Mouse (Mus musculus) ES-CJ7 (cell line): ENCODE measurements around the gene Olfr1199.
A peak's percentile ranks its signal among the peaks of the same experiment; 100 is the strongest.

ENCODE experiments used
- DNase-seq: peaks from one replicate; pipeline ENCODE4 v3.0.0; 2011; ENCODE audit warnings: low read depth, low spot score

Olfr1199 gene

DNA sequence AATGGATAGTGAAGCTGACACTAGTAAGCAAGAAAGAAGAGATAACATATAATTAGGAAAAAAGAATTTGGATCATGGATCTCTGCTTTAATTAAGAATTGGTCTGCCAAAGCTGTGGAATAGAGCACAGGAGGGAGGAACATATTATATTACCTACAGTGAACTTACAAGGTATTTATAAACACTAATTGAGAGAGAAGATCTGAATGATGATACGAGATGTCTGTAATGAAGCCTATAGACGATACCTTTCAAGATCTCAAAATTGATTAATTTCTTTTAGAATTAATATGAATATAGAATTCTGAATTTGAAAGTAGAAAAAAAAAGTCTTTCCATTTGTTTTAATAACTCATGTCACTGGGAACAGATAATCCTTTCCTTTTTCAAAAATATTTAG, at the start of gene Olfr1199:
Gene Olfr1199, minus strand, starts transcription at position 101 of the 400 bp plus-strand sequence.
- DNase-seq, result no peak

DNA sequence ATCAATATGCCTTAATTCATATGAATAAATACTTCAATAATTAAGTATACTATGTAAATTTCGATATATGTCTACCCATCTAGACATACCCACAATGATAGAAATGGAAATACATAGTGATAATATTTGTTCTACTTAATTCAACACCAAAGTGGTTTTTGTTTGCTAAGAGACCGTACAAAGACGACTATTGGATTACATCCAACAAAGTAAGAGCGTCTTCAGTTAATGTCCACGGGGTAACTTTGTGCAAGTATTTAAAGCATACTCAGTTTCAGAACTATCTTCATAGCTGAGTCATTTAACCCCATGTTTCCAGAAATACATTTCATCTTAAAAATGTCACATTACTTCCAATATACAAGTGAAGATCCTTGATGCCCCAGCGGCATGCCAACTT, 32.5 kb upstream of the Olfr1199 start, which contains the start of gene Olfr1201:
Gene Olfr1201, plus strand, starts transcription at position 301 of the 400 bp plus-strand sequence.
- no peak for DNase-seq

DNA sequence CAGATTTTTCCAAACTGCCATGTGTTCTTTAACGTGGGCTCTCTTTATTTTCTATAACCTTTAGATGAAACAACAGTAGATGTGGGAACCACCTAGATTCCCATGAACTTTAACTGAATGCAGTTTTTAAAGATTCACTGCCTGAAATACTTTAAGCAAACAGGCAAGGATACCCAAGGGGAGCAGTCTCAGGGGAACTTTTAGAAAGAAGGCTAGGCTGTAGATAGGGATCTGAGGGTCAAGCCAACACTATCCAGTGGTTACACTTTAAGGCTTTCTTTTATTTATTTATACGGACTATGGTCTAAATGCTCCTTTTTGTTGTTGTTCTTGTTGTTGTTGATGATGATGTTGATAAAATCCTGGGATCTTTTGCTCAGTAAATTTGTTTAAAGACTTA, 10.1 kb upstream of the Olfr1199 start, which contains the start of gene Olfr1200:
Gene Olfr1200, minus strand, starts transcription at position 101 of the 400 bp plus-strand sequence.
- DNase-seq, result no peak

DNA sequence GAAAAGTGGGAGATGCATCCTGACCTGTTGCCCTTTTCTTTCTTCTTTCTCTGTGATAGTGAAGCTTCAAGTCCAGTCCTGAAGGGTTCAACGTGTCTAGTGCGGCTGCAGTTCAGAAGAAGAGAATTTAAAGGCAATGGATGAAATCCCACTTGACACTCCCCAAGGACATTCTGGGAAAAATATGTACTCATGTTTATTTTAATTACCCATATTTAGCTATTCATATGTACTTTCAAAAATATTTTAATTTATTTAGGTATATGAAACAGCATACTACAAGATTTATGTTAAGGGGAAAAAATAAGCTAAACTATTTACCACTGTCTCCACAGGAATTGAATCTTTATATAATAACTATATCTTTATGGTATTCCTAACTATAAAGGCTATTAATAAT, 9.0 kb downstream of the Olfr1199 start, which contains the start of gene Olfr1198:
Gene Olfr1198, minus strand, starts transcription at position 101 of the 400 bp plus-strand sequence.
- DNase-seq, result no peak

DNA sequence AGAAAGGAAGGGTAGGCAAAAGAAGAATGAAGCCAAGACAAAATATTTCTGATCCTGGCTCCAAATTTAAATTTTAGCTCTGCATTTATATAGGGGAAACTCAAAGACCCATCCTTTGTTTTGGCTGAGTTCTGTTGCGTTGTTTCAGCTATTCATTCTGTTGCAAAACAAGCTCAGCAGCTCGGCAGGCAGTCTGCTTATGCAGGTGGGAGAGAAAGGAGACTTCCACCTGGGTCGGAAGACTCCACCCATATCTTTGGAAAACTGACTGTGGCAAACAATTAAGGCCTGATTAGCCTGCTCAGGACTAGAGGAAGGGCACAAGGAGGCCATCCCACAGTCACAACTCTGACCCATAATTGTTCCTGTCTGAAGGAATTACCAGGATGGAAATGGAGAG, 16.9 kb downstream of the Olfr1199 start:
- DNase-seq, result peak; percentile 51

DNA sequence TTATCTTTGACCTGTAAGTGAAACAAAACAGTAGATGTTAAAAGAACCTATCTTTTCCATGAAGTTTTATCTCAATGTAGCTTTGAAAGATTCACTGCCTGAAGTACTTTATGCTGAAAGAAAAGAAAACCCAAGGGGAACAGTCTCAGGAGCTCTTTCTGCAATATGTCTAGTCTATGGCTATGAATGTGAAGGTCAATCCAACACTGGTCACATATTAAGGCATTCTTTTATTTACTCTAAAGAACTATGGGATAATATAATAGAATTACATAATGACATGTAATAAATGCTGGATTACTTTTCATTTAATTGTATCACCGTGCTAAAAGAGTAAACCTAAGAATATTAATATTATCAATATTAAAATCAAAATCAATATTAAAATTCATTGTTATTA, 28.0 kb downstream of the Olfr1199 start, which contains the start of gene Olfr1197:
Gene Olfr1197, minus strand, starts transcription at position 101 of the 400 bp plus-strand sequence.
- DNase-seq, result no peak

DNA sequence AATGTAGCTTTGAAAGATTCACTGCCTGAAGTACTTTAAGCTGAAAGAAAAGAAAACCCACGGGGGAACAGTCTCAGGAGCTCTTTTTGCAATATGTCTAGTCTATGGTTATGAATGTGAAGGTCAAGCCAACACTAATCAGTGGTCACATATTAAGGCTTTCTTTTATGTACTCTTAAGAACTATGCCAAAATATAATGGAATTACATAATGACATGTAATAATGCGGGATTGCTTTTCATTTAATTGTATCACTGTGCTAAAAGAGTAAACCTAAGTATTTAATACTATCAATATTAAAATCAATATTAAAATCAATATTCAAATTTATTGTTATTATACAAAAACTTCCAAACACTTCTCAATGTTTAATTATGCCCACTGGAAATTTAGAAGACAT, 55.8 kb downstream of the Olfr1199 start, which contains the start of gene Olfr1196:
Gene Olfr1196, minus strand, starts transcription at position 101 of the 400 bp plus-strand sequence.
- DNase-seq, result no peak
